Mouse (Mus musculus) gastrocnemius, postnatal 36 days (tissue): ENCODE measurements around the gene Rab7. TPM values are rescaled to one million over a fixed set of nuclear protein-coding genes. Genes with fewer than 3 reads are reported as not detected.

ENCODE experiments used
- DNase-seq, 2 experiments: peaks; one replicate each; pipeline ENCODE4 v3.0.0; 2022
- intact Hi-C: fragments of 180-260 bp; cut with DNase I; formaldehyde crosslinking; loops from one replicate; pipeline ENCODE4 v1.15.1; 2025
- long read RNA-seq, 2 experiments: library from polyadenylated mRNA; stranded (forward); transcript quantifications; one replicate each; pipeline ENCODE4 v2.0.0; 2021
- total RNA-seq, 2 experiments: library from RNA; stranded (reverse); gene quantifications; 2 replicates each; pipeline ENCODE4 v1.2.3; 2021

Gene Rab7
- 100 to 1,000 TPM; 301 to 338 TPM for total RNA-seq
- long read RNA-seq, experiment 1, transcript Rab7-205 (6 exons, 2,159 nt), result major isoform, 157 of 217 reads
- long read RNA-seq, experiment 1, partial matches to known transcripts, result 9 of 217 reads
- long read RNA-seq, experiment 1, other reads (novel, unspliced or antisense), result 50 of 217 reads
- long read RNA-seq, experiment 2, transcript Rab7-205 (6 exons, 2,159 nt), result major isoform, 165 of 232 reads
- long read RNA-seq, experiment 2, partial matches to known transcripts, result 13 of 232 reads
- long read RNA-seq, experiment 2, other reads (novel, unspliced or antisense), result 54 of 232 reads

DNA sequence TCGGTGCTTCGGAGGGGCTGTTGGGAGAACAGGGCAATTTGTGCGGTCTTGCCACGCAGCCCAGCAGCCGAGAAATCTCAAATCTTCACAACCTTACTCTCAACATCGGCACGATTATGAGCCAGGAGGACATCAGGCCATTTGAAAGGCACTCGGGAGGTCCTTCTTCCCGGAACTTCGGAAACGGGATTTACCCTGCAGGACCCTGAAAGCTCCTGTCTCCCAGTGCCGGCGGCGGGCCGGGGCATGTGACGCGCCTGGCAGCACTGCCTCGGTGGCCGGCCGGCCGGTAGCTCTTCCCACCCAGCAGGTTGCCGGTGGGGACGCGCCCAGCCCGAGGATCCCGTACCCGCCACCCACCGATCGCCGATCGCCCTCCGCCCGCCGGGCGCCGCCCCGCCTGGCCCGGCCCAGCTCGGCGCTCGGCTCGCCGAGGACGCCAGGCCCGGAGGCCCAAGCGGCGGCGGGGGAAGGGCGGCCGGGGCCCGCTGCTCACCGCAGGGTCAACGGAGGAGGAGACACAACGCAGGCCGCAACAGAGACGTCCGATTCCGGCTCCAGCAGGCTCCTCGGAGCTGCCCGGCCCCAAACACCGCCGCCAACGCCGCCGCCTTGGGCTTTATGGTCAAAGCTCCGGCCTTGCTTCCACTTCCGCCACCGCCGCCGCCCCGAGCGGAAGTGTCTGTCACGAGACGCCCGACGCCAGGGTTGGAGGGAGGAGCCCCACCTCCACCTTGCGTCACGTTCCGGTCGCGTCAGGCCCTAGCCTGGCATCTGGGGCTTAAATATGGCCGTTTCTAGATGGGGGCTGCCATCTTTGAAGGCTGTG lies at the start of gene Rab7:
Gene Rab7, minus strand, starts transcription at position 694 of the 829 bp plus-strand sequence.
- intact Hi-C loops, result no loop called here
- peak; percentile 90 to 95 for DNase-seq

DNA sequence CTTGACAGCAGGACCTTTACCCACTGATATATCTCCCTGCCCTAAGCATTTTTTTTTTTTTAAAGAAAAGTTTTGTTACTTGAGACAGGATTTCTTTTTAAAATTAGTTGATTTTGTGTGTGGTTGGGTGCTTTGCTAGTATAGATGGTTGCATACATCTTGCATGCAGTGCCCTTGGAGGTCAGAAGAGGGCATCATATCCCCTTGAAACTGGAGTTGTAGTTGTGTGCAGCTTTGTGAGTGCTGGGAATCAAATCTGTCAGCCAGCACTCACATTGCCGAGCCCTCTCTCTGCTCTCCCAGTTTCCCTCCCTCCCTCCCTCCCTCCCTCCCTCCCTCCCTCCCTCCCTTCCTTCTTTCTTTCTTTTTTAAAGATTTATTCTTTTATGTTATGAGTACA lies 43.9 kb upstream of the Rab7 start:
- no peak for DNase-seq
- intact Hi-C loops, result no loop called here

GRCm38 (mm10) chr6:88084278-88085151 lies 39.4 kb upstream of the Rab7 start, which contains the start of gene Rpn1:
Rpn1 (plus strand) TSS chr6:88084482.
- intact Hi-C loops, result no loop called here
- DNase-seq, result peak; percentile 97 to 98

DNA sequence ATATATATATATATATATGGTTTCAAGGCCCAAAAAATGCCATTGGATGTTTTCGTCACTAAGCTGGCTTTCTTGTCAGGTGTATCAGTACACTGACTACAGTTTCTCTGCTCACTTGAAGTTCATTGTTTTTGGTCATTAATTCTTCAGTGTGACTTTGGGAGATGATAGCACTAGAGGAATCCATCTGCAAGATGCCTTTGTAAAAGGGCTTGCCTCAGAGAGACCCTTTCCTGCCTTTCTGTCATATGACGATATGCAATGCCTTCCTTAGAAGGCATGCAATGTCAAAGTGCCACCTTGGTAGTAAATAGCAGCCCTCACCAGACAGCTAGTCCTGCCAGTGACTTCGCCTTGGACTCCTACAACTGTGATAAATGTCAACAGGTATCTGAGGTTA lies 38.6 kb upstream of the Rab7 start:
- intact Hi-C loops, result no loop called here
- no peak for DNase-seq

- DNase-seq, result no peak
- intact Hi-C loops, result no loop called here
Observed at GRCm38 (mm10) chr6:88083095-88083494, 38.0 kb upstream of the Rab7 start.

- no peak for DNase-seq
- intact Hi-C loops, result loop anchor here (5.0 kb wide), 2 partner anchors 64 to 164 kb away; partner anchors contain the start of gene Hmces
Observed at GRCm38 (mm10) chr6:88075960-88076517, 31.0 kb upstream of the Rab7 start.

DNA sequence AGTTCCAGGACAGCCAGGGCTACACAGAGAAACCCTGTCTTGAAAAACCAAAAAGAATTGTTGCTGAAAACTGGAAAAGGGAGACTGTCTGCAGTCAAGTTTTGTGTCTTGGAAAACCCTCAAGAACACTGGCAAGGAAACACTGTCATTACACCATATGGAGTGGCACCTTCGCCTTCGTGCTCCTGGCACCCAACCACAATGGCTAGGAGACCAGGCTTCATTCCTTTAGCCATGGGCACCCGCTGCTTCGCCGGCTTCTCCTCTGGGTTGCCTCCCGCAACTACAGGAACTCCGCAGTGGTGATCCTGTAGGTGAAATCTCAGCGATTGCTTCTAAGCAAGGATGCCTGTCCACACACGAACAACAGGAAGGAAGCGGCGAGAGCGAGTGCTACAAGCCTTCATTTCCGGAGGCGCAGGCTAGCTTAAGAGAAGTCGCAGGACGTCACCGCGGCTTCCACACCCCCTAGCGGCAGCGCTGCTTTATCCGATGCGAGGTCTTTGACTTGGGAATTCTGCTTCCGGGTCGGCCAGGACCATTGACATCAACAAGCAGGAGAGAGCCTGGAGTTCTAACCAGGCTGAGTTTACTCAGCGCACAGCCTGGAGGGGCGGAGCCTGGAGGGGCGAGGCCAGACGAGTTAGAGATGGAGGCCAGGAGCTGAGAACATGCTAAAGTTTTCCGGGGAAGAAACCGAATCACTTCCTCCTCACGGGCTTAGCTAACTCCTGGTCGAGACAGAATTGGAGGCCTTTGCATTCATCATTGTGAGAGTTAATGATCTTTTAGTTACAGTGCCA lies 29.9 kb upstream of the Rab7 start:
- intact Hi-C loops, result loop anchor here (5.0 kb wide), 2 partner anchors 63 to 163 kb away; partner anchors contain the start of gene Hmces
- peak; percentile 93 to 94 for DNase-seq

DNA sequence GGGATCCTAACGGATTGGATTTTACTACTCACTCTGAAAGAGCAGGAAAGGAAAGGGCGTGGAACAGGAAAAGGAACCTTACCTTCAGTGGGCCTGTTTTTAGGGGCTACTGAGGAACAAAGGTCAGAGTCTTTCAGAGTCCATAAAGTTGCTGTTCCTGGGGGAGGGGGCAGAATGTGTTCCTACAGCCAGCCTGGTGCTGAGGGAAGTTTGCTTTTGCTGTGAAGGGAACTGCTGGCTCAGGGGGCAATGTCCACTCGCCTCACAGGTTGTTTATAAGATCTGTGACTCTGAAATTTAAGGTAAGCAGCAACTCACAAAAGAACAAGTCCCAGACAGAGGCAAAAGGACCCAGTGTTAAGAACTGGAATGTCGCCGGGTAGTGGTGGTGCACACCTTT lies 26.1 kb upstream of the Rab7 start:
- DNase-seq, result no peak
- intact Hi-C loops, result no loop called here

- intact Hi-C loops, result no loop called here
- DNase-seq, result no peak
Observed at GRCm38 (mm10) chr6:88070468-88070867, 25.4 kb upstream of the Rab7 start.

DNA sequence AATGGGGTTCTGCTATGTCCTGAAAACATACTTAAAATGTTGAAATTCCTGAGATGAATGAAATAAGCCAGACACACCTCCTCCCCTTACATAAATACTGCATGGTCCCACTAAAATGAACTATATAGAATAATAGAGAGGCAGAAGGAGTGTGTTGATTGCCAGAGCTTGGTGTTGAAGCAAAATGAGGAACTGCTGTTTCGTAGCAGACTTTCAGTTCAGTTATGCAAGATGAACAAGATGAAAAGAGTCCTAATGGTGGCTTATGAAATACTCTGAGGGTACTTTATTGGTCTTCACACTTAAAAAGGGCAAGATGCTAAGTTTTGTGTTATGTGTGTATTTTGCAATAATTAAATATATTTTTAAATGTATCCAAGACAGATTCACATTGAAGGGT lies 23.7 kb upstream of the Rab7 start:
- DNase-seq, result no peak
- intact Hi-C loops, result no loop called here

- intact Hi-C loops, result no loop called here
- no peak for DNase-seq
Observed at GRCm38 (mm10) chr6:88067722-88068121, 22.7 kb upstream of the Rab7 start.

DNA sequence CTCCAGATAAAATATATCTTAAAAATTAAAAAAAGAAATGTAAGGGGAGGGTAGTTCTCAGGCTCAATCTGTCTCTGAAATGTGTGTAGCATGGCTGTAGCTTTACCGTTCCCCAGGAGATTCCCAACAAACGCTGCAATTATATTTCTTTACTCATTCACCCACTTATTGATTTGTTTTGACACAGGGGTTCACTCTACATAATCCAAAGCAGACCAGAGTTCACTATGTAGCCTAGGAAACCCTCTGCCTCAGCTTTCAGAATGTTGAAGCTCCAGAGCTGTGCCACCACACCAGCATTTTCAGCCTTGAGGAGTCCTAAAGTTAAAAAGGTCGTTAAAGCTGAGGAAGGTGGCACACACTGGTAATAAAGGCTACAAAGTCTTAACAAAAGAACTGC lies 20.9 kb upstream of the Rab7 start:
- intact Hi-C loops, result no loop called here
- no peak for DNase-seq

GRCm38 (mm10) chr6:88065116-88065515 lies 20.0 kb upstream of the Rab7 start:
- intact Hi-C loops, result no loop called here
- peak; percentile 50 to 56 for DNase-seq

DNA sequence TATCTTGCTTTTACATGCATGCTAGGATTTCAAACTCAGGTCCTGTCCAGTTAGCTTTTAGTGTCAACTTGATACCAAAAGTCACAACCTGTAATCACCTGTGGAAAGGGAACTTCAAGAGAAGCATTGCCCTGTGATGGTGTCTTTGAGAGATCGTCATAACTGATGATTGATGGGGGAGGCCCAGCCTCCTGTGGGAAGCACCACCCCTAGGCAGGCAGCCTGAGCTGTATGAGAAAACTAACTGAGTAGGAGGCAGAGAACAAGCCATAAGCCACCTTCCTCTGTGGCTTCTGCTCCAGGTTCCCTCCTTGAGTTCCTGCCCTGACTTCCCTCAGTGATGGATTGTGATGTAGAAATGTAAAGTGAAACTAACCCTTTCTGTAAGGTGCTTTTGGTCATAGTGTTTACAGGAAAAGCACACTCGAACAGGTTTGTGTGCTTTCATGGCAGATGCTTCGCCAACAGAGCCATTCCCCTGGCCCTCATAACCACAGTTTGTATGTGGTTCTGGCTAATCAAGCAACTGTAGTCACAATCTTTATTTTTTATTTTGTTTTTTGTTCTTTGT lies 19.1 kb upstream of the Rab7 start:
- intact Hi-C loops, result no loop called here
- no peak for DNase-seq

GRCm38 (mm10) chr6:88062398-88062797 lies 17.3 kb upstream of the Rab7 start:
- peak in 1 of 2 experiments; percentile 35 for DNase-seq
- intact Hi-C loops, result no loop called here

GRCm38 (mm10) chr6:88061406-88061805 lies 16.3 kb upstream of the Rab7 start:
- no peak for DNase-seq
- intact Hi-C loops, result no loop called here

- no peak for DNase-seq
- intact Hi-C loops, result no loop called here
Observed at GRCm38 (mm10) chr6:88060602-88061001, 15.5 kb upstream of the Rab7 start.

- DNase-seq, result no peak
- intact Hi-C loops, result no loop called here
Observed at GRCm38 (mm10) chr6:88059903-88060302, 14.8 kb upstream of the Rab7 start.

DNA sequence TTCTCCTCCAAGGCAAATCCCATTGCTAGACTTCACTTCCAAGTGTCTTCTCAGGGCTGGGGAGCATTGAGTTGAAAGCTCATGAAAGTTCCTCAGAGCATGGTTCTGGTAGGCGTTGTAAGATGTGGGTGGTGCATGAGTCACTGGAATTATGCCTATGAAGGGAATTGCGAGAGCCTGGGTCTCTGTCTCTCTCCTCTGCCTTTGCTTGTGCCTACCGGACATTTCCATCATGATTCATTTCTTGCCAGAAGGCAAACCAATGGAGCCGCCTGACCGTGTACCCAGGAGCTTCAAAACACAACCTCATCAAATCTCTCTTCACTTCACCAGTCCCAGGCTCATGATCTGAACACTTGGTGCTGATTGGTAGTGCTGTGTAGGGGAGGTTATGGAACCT lies 11.8 kb upstream of the Rab7 start:
- DNase-seq, result no peak
- intact Hi-C loops, result no loop called here
